Mouse (Mus musculus) thymus, adult 18-20 months (tissue): Measurements from ENCODE around the gene Rdh16f1.
"Not testable (repeated sequence)": the region's sequence is repeated elsewhere in the genome, so short reads cannot be mapped to it uniquely, and the experiment has no call there.

ENCODE experiments used
- DNase-seq, 2 experiments: peaks; one replicate each; pipeline ENCODE4 v3.0.0; 2022; ENCODE audit warnings: mixed read lengths in 2 of 2

Rdh16f1 gene

DNA sequence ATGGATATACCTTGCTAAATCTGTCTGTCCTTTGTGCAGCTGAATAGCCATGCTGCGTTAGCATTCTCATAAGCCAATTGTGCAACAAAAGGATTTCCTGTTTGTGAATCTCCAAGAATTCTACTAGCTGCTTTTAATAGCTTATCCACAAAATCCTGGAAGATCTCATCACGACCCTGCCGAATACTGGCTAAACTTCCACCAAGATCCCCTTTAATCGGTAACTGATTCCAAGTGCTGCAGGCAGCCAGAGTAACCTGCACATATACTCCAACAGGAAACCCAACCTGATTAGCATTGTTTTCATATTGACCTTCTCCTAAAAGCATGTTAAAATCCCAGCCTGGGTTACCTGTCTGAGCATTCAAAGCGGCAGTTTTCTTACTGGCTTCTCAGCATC lies 75.7 kb downstream of the Rdh16f1 start:
- no peak for DNase-seq

GRCm38 (mm10) chr10:127837793-127838192 lies 78.2 kb downstream of the Rdh16f1 start:
- not testable (repeated sequence) for DNase-seq

GRCm38 (mm10) chr10:127838539-127838938 lies 79.0 kb downstream of the Rdh16f1 start:
- DNase-seq = no peak

DNA sequence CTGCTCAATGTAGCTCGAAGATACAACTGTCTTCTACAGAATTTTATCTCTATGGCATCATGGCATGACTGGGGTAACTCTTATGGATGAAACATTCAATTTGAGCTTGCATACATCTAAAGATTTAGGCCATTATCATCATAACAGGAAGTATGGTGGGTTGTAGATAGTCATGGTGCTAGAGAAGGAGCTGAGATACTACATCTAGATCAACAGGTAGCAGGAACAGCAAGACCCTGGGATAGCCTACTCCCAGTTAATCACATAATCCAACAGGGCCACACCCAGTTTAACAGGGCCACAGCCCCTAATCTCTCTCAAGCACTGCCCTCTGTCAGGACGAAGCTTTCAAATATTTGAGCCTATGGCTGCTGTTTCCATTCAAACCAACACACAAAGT lies 81.2 kb downstream of the Rdh16f1 start:
- no peak for DNase-seq
